Mouse (Mus musculus): ENCODE measurements around the gene Pdia2. TPM values are rescaled to one million over a fixed set of nuclear protein-coding genes. Genes with fewer than 3 reads are reported as not detected.

Gene Pdia2
- polyA plus RNA-seq, 1 experiment from 2014 or later = 0.43 TPM

- TF ChIP-seq CTCF (IDR thresholded peaks at IDR 0.05; ENCODE audit: low read depth) = no peak
- Histone ChIP-seq H3K9me3 (ENCODE audit: low read depth, low read length) (no peaks in the 10 kb centered on the region), H3K36me3 (ENCODE audit: insufficient read depth) (no peaks in the 10 kb centered on the region), H3K4me2 (no peak overlapping the region), H3K4me1 (ENCODE audit: insufficient read depth) (no peaks in the 10 kb centered on the region), H3K27ac (ENCODE audit: low read depth) (no peak overlapping the region), H3K27me3 (ENCODE audit: insufficient read depth, low read length) (no peaks in the 10 kb centered on the region), H3K9ac (no peak overlapping the region), H3K4me3 (ENCODE audit: low read depth, low read length) (no peak overlapping the region)
- DNase-seq (no peak), ATAC-seq (ENCODE audit: insufficient read depth) (no peak)
- WGBS = 77% methylated on average over 10 of the region's 10 CpGs
Measured at GRCm38 (mm10) chr17:26237667-26238066, 38.8 kb upstream of the Pdia2 start.

GRCm38 (mm10) chr17:26235077-26235815, 36.4 kb upstream of the Pdia2 start:
- no peaks in the 10 kb centered on the region for H3K36me3 ChIP-seq (ENCODE audit: insufficient read depth)
- H3K4me3 ChIP-seq (ENCODE audit: low read depth, low read length) = no peak overlapping the region
- no peaks in the 10 kb centered on the region for H3K9me3 ChIP-seq (ENCODE audit: low read depth, low read length)
- DNase-seq = no peak
- no peak overlapping the region for H3K9ac ChIP-seq
- no peaks in the 10 kb centered on the region for H3K27me3 ChIP-seq (ENCODE audit: insufficient read depth, low read length)
- no peak overlapping the region for H3K27ac ChIP-seq (ENCODE audit: low read depth)
- H3K4me2 ChIP-seq = no peak overlapping the region
- no peak for ATAC-seq (ENCODE audit: insufficient read depth)
- H3K4me1 ChIP-seq (ENCODE audit: insufficient read depth) = no peaks in the 10 kb centered on the region
- 56% methylated on average over 13 of the region's 13 CpGs for WGBS
- no peak for TF ChIP-seq CTCF (IDR thresholded peaks at IDR 0.05; ENCODE audit: low read depth)

GRCm38 (mm10) chr17:26234386-26234785, 35.5 kb upstream of the Pdia2 start:
- H3K27ac ChIP-seq (ENCODE audit: low read depth) = no peak overlapping the region
- no peak overlapping the region for H3K4me3 ChIP-seq (ENCODE audit: low read depth, low read length)
- H3K4me2 ChIP-seq = no peak overlapping the region
- ATAC-seq (ENCODE audit: insufficient read depth) (no peak), DNase-seq (no peak)
- no peaks in the 10 kb centered on the region for H3K36me3 ChIP-seq (ENCODE audit: insufficient read depth)
- no peaks in the 10 kb centered on the region for H3K27me3 ChIP-seq (ENCODE audit: insufficient read depth, low read length)
- 77% methylated on average over 8 of the region's 8 CpGs for WGBS
- no peaks in the 10 kb centered on the region for H3K4me1 ChIP-seq (ENCODE audit: insufficient read depth)
- no peaks in the 10 kb centered on the region for H3K9me3 ChIP-seq (ENCODE audit: low read depth, low read length)
- TF ChIP-seq CTCF (IDR thresholded peaks at IDR 0.05; ENCODE audit: low read depth) = no peak
- H3K9ac ChIP-seq = no peak overlapping the region

GRCm38 (mm10) chr17:26232863-26233262, 34.0 kb upstream of the Pdia2 start:
- H3K9ac ChIP-seq = no peak overlapping the region
- H3K27ac ChIP-seq (ENCODE audit: low read depth) = no peak overlapping the region
- H3K9me3 ChIP-seq (ENCODE audit: low read depth, low read length) = no peaks in the 10 kb centered on the region
- no peaks in the 10 kb centered on the region for H3K36me3 ChIP-seq (ENCODE audit: insufficient read depth)
- WGBS = 68% methylated on average over 8 of the region's 8 CpGs
- no peaks in the 10 kb centered on the region for H3K4me1 ChIP-seq (ENCODE audit: insufficient read depth)
- ATAC-seq (ENCODE audit: insufficient read depth) = no peak
- no peaks in the 10 kb centered on the region for H3K27me3 ChIP-seq (ENCODE audit: insufficient read depth, low read length)
- no peak overlapping the region for H3K4me3 ChIP-seq (ENCODE audit: low read depth, low read length)
- no peak for DNase-seq
- peak; percentile 34 for TF ChIP-seq CTCF (IDR thresholded peaks at IDR 0.05; ENCODE audit: low read depth)
- no peak overlapping the region for H3K4me2 ChIP-seq

- Histone ChIP-seq H3K4me1 (ENCODE audit: insufficient read depth) (no peaks in the 10 kb centered on the region), H3K9me3 (ENCODE audit: low read depth, low read length) (no peaks in the 10 kb centered on the region), H3K4me2 (no peak overlapping the region), H3K9ac (no peak overlapping the region), H3K27ac (ENCODE audit: low read depth) (no peak overlapping the region), H3K36me3 (ENCODE audit: insufficient read depth) (no peaks in the 10 kb centered on the region), H3K4me3 (ENCODE audit: low read depth, low read length) (no peak overlapping the region), H3K27me3 (ENCODE audit: insufficient read depth, low read length) (no peaks in the 10 kb centered on the region)
- ATAC-seq (ENCODE audit: insufficient read depth) (no peak), DNase-seq (no peak)
- TF ChIP-seq CTCF (IDR thresholded peaks at IDR 0.05; ENCODE audit: low read depth) = no peak
- WGBS = 88% methylated on average over 5 of the region's 5 CpGs
Measured at GRCm38 (mm10) chr17:26231156-26231555, 32.3 kb upstream of the Pdia2 start.

- Histone ChIP-seq H3K4me1 (ENCODE audit: insufficient read depth) (no peaks in the 10 kb centered on the region), H3K9ac (no peak overlapping the region), H3K27me3 (ENCODE audit: insufficient read depth, low read length) (no peaks in the 10 kb centered on the region), H3K4me3 (ENCODE audit: low read depth, low read length) (no peak overlapping the region), H3K9me3 (ENCODE audit: low read depth, low read length) (no peaks in the 10 kb centered on the region), H3K4me2 (no peak overlapping the region), H3K27ac (ENCODE audit: low read depth) (no peak overlapping the region), H3K36me3 (ENCODE audit: insufficient read depth) (no peaks in the 10 kb centered on the region)
- TF ChIP-seq CTCF (IDR thresholded peaks at IDR 0.05; ENCODE audit: low read depth) = no peak
- WGBS = 91% methylated on average over 5 of the region's 5 CpGs
- no peak for ATAC-seq (ENCODE audit: insufficient read depth)
- no peak for DNase-seq
Measured at GRCm38 (mm10) chr17:26229776-26230175, 30.9 kb upstream of the Pdia2 start.

GRCm38 (mm10) chr17:26225150-26225549, 26.3 kb upstream of the Pdia2 start:
- Histone ChIP-seq H3K9ac (no peak overlapping the region), H3K27me3 (ENCODE audit: insufficient read depth, low read length) (no peaks in the 10 kb centered on the region), H3K36me3 (ENCODE audit: insufficient read depth) (no peaks in the 10 kb centered on the region), H3K4me2 (no peak overlapping the region), H3K9me3 (ENCODE audit: low read depth, low read length) (no peaks in the 10 kb centered on the region), H3K4me1 (ENCODE audit: insufficient read depth) (no peaks in the 10 kb centered on the region), H3K4me3 (ENCODE audit: low read depth, low read length) (no peak overlapping the region), H3K27ac (ENCODE audit: low read depth) (peak overlapping the region; percentile 54; the same call in 1 of the 2 replicates)
- ATAC-seq (ENCODE audit: insufficient read depth) (peak; percentile 8; the same call in 1 of the 2 replicates), DNase-seq (peak; percentile 22)
- TF ChIP-seq CTCF (IDR thresholded peaks at IDR 0.05; ENCODE audit: low read depth) = no peak
- 53% methylated on average over 12 of the region's 12 CpGs for WGBS

Data from lung, embryonic 14.5 days (tissue).